Mouse (Mus musculus) heart, postnatal 10 days (tissue): ENCODE data around the gene Rsph10b. TPM values are rescaled to one million over a fixed set of nuclear protein-coding genes. Genes with fewer than 3 reads are reported as not detected.
"Not testable (repeated sequence)": the region's sequence is repeated elsewhere in the genome, so short reads cannot be mapped to it uniquely, and the experiment has no call there.

Experiments used
- DNase-seq, 2 experiments: peaks; one replicate each; pipeline ENCODE4 v3.0.0; 2021
- intact Hi-C: fragments of 180-260 bp; cut with DNase I; formaldehyde crosslinking; loops from one replicate; pipeline ENCODE4 v1.15.1; 2025
- total RNA-seq, 2 experiments: library from RNA; stranded (reverse); gene quantifications; 2 replicates each; pipeline ENCODE4 v1.2.3; 2021

Rsph10b gene
- total RNA-seq, 2 experiments from 2014 or later: 0.24 to 0.30 TPM

GRCm38 (mm10) chr5:143990086-143990485 lies 57.3 kb downstream of the Rsph10b start:
- intact Hi-C loops: no loop called here
- no peak for DNase-seq

GRCm38 (mm10) chr5:143992661-143993060 lies 59.8 kb downstream of the Rsph10b start:
- no peak for DNase-seq
- intact Hi-C loops: no loop called here

GRCm38 (mm10) chr5:143993260-143993659 lies 60.4 kb downstream of the Rsph10b start:
- intact Hi-C loops: no loop called here
- no peak for DNase-seq

GRCm38 (mm10) chr5:143993849-143994248 lies 61.0 kb downstream of the Rsph10b start:
- intact Hi-C loops: no loop called here
- no peak for DNase-seq

GRCm38 (mm10) chr5:143994632-143995365 lies 62.0 kb downstream of the Rsph10b start:
- intact Hi-C loops: no loop called here
- no peak for DNase-seq

GRCm38 (mm10) chr5:143999409-143999808 lies 66.6 kb downstream of the Rsph10b start:
- intact Hi-C loops: no loop called here
- no peak for DNase-seq

- no peak for DNase-seq
- intact Hi-C loops: no loop called here
These were observed 69.8 kb downstream of the Rsph10b start for GRCm38 (mm10) chr5:144002461-144003192.

GRCm38 (mm10) chr5:144013366-144014134 lies 80.7 kb downstream of the Rsph10b start:
- DNase-seq, intact Hi-C loops: not testable (repeated sequence)

- peak; percentile 82 to 88 for DNase-seq
- intact Hi-C loops: no loop called here
These were observed 81.9 kb downstream of the Rsph10b start, which contains the start of gene Ccz1 for GRCm38 (mm10) chr5:144014551-144015311. Ccz1 (minus strand) TSS chr5:144014877.

GRCm38 (mm10) chr5:144015312-144015650 lies 82.4 kb downstream of the Rsph10b start:
- no peak for DNase-seq
- intact Hi-C loops: no loop called here

- intact Hi-C loops: no loop called here
- no peak for DNase-seq
These were observed 83.0 kb downstream of the Rsph10b start for GRCm38 (mm10) chr5:144015845-144016244.

- intact Hi-C loops: no loop called here
- DNase-seq: no peak
These were observed 93.9 kb downstream of the Rsph10b start, which contains the start of gene Ocm for GRCm38 (mm10) chr5:144026620-144027263. Ocm (minus strand) TSS chr5:144026670.

GRCm38 (mm10) chr5:144032491-144032890 lies 99.7 kb downstream of the Rsph10b start:
- no peak for DNase-seq
- intact Hi-C loops: no loop called here

GRCm38 (mm10) chr5:144034567-144034966 lies 101.7 kb downstream of the Rsph10b start:
- intact Hi-C loops: no loop called here
- no peak for DNase-seq

Other genes starting within 250 kb of the Rsph10b start
- gene Usp42, start 200.8 kb upstream of the Rsph10b start, total RNA-seq: 10 to 100 TPM in 1 of 2 experiments, 1 to 10 TPM in 1; 9.7 to 11.3 TPM
- gene Eif2ak1, start 115.2 kb upstream of the Rsph10b start, total RNA-seq: 10 to 100 TPM; 19.9 to 21.9 TPM
- gene Ankrd61, start 35.4 kb upstream of the Rsph10b start, total RNA-seq: not detected
- 10 to 100 TPM; 31.0 to 34.6 TPM for gene Aimp2, start 23.2 kb upstream of the Rsph10b start, total RNA-seq
- gene Pms2, start 23.1 kb upstream of the Rsph10b start, total RNA-seq: 1 to 10 TPM; 7.0 to 7.8 TPM
- gene Gm42421, start 4.9 kb upstream of the Rsph10b start, total RNA-seq: under 1 TPM in 1 of 2 experiments, not detected in 1; 0.72 TPM
- 10 to 100 TPM; 36.0 to 39.6 TPM for gene Ccz1, start 81.8 kb downstream of the Rsph10b start, total RNA-seq
- gene Ocm, start 93.6 kb downstream of the Rsph10b start, total RNA-seq: not detected
- 10 to 100 TPM; 19.9 to 22.6 TPM for gene Lmtk2, start 167.4 kb downstream of the Rsph10b start, total RNA-seq